Mouse (Mus musculus) liver, adult 2 months (tissue): Measurements from ENCODE around the gene N4bp1. TPM values are rescaled to one million over a fixed set of nuclear protein-coding genes. Genes with fewer than 3 reads are reported as not detected.
A peak's percentile ranks its signal among the peaks of the same experiment; 100 is the strongest.

Experiments
- DNase-seq: peaks from one replicate; pipeline ENCODE4 v3.0.0-alpha.2; 2011; ENCODE audit warnings: low read depth, low spot score; ENCODE audit errors: extremely low read depth
- H3K27ac ChIP-seq: fragments of 200-500 bp; replicated peaks from 2 replicates; pipeline ENCODE4 v1.5.1; 2012; ENCODE audit warnings: low read depth, mild to moderate bottlenecking, control low read depth, inconsistent platforms, low read length; ENCODE audit not compliant: insufficient read depth
- H3K27me3 ChIP-seq: fragments of 200-500 bp; 2 replicates; pipeline ENCODE4 v1.6.1; 2012; ENCODE audit warnings: mild to moderate bottlenecking, moderate library complexity, low read length, inconsistent platforms; ENCODE audit not compliant: control insufficient read depth, insufficient read depth
- H3K36me3 ChIP-seq: fragments of 200-500 bp; 2 replicates; pipeline ENCODE4 v1.6.1; 2012; ENCODE audit warnings: low read length, inconsistent platforms; ENCODE audit not compliant: control insufficient read depth, insufficient read depth
- H3K4me1 ChIP-seq: fragments of 200-500 bp; 2 replicates; pipeline ENCODE4 v1.6.1; 2011; ENCODE audit warnings: low read length; ENCODE audit not compliant: control insufficient read depth, insufficient read depth
- H3K4me3 ChIP-seq: fragments of 200-500 bp; 2 replicates; pipeline ENCODE4 v1.5.1; 2011; ENCODE audit warnings: low read depth, mild to moderate bottlenecking, control low read depth, low read length, moderate library complexity; ENCODE audit not compliant: insufficient read depth
- H3K79me2 ChIP-seq: fragments of 200-500 bp; 2 replicates; pipeline ENCODE4 v1.6.1; 2012; ENCODE audit warnings: inconsistent platforms, mild to moderate bottlenecking, low read length, moderate library complexity; ENCODE audit not compliant: control insufficient read depth, insufficient read depth
- H3K9ac ChIP-seq: fragments of 200-500 bp; 2 replicates; pipeline ENCODE4 v1.6.1; 2012; ENCODE audit warnings: low read depth, mild to moderate bottlenecking, control low read depth, inconsistent platforms, low read length
- CTCF ChIP-seq: fragments of 200-500 bp; IDR thresholded peaks from 2 replicates; pipeline ENCODE4 v1.5.1; 2011; ENCODE audit warnings: low read depth, low read length, control low read depth
- POLR2A ChIP-seq: fragments of 200-500 bp; IDR thresholded peaks from 2 replicates; pipeline ENCODE4 v1.6.1; 2011; ENCODE audit warnings: low read length, control low read depth; ENCODE audit not compliant: insufficient read depth; ENCODE audit errors: extremely low read depth
- WGBS: fragments of 180-500 bp; shearing (Covaris S2); methylation state at CpG from one replicate; pipeline ENCODE4 v1.1.7; 2018; 5-methylcytosine and 5-hydroxymethylcytosine counted together
- polyA plus RNA-seq: library from polyadenylated mRNA; depleted of rRNA; stranded (reverse); fragments of >200 nt; gene quantifications from 2 replicates; pipeline ENCODE4 v1.2.3, GENCODE M21; 2012
- total RNA-seq: library from RNA; depleted of rRNA; stranded (reverse); fragments of >200 nt; gene quantifications from 2 replicates; pipeline ENCODE4 v1.2.3, GENCODE M21; 2014

N4bp1 gene
- total and polyA plus RNA-seq, 2 experiments, result 3.5 to 5.1 TPM

DNA sequence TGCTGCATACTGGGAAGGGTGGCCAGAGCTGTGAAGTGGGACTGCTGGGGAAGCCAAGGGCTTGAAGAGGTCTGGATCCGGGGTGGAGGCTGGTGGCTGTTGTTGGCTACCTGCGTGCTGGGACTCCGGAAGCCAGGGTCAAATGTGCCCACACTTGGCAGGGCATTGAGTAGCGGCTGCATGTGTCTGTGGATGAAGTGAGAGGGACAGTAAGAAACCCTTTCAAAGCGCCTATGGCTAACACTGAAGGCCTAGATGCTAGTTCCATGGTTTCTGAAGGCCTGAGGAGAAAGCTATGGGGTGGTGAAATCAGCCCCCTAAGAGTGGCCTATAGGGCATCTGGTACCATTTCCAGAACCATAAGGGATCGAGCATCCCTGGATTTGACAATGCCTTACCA, 40.2 kb downstream of the N4bp1 start:
- Histone ChIP-seq H3K79me2 (no peaks in the 10 kb centered on the region), H3K4me1 (no peaks in the 10 kb centered on the region), H3K27ac (no peak overlapping the region), H3K36me3 (peaks cover 17% of the 10 kb centered on the region), H3K9ac (no peak overlapping the region), H3K27me3 (no peaks in the 10 kb centered on the region), H3K4me3 (no peak overlapping the region)
- TF ChIP-seq POLR2A, result no peak
- no peak for TF ChIP-seq CTCF
- DNase-seq, result no peak
- 91% methylated on average over 6 of the region's 6 CpGs for WGBS

DNA sequence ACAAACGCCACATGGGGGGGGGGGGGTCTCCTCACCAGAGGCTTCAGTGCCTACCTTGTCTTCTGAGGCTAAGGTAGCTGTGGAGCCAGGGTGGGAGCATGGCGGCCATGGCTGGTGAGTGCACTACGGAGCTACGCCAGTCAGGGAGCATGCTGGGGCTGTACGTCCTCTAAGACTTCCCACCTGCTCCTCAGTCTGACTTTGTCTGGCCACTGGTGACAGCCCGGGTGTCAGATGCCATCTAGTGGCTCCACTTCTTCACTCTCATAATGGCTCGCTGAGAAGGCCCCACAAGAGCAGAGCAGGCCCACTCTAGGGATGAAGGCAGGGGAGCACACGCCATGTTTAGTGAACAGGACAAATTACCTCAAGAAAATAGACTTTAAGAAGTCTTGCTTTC, 41.2 kb downstream of the N4bp1 start:
- Histone ChIP-seq H3K27me3 (no peaks in the 10 kb centered on the region), H3K27ac (no peak overlapping the region), H3K9ac (no peak overlapping the region), H3K36me3 (peaks cover 17% of the 10 kb centered on the region), H3K4me1 (no peaks in the 10 kb centered on the region), H3K4me3 (no peak overlapping the region), H3K79me2 (no peaks in the 10 kb centered on the region)
- no peak for DNase-seq
- peak; percentile 53 for TF ChIP-seq CTCF
- TF ChIP-seq POLR2A, result no peak
- whole genome bisulfite sequencing, result 76% methylated on average over 8 of the region's 8 CpGs

DNA sequence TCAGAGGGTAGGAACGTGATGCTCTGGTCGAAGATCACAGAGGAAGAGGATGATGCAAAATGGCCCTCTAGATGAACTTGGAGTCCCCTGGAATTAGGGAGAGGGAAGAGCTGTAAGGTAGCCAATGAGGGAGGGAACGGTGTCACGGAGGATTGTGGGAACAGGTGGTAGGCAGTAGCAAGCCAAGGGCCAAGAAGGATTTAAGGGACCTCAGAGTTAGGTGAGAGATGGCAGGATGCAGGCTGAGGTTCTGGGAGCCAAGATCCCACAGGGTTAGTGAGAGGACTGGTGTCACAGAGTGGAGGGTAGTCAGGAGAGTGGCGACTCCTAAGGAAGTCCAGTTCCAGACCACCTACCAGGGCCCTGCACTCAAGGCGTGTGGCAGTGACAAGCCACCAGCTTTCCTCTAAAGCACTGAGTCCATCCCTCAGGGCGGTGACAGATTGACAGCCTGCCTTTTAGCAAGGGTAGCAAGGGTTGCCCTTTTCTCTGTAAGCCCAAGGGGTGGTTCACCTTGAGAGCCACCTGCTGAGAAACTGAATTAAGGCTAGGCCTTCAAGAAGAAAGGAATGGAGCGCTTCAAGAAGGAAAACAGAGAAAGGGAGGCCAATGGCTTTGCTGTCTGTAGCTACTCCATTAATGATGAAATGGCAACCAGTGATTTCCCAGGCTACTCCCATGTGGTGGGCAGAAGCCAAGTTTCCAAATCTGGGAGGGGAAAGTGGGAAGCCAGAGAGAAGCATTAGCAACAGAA, 43.3 kb downstream of the N4bp1 start:
- TF ChIP-seq CTCF, result no peak
- TF ChIP-seq POLR2A, result no peak
- 98% methylated on average over 8 of the region's 8 CpGs for WGBS
- H3K4me1 ChIP-seq, result no peaks in the 10 kb centered on the region
- no peak for DNase-seq
- H3K4me3 ChIP-seq, result no peak overlapping the region
- no peaks in the 10 kb centered on the region for H3K27me3 ChIP-seq
- H3K79me2 ChIP-seq, result no peaks in the 10 kb centered on the region
- peaks cover 3% of the 10 kb centered on the region; the same call in 1 of the 2 replicates for H3K36me3 ChIP-seq
- H3K9ac ChIP-seq, result no peak overlapping the region
- H3K27ac ChIP-seq, result no peak overlapping the region

DNA sequence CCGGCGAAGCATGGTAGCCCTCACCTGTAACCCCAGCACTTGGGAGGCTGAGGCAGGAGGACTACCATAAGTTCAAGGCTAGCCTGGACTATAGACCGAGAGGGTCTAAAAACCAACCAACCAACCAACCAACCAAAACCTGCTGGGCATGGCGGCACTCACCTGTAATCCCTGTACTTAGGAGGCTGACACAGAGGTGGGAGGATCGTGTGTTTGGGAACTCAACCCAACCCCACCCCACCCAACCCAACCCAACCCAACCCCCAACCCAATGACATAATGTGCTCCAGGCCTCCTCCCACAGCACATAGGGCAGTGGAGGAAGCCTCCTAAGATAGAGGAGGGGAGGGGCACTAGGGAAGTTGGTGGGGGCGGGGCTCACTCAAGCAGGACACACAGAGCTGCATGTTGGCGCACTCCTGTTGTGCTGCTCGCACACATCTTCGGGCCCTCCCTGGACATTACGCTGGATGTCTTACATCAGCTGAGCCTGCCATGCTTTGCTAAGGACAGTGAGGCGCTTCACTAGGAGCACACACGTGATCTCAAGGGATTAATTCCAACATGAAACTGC, 44.9 kb downstream of the N4bp1 start:
- TF ChIP-seq CTCF (no peak), POLR2A (no peak)
- H3K4me3 ChIP-seq, result no peak overlapping the region
- H3K4me1 ChIP-seq, result no peaks in the 10 kb centered on the region
- peaks cover 1% of the 10 kb centered on the region; the same call in 1 of the 2 replicates for H3K36me3 ChIP-seq
- H3K9ac ChIP-seq, result no peak overlapping the region
- H3K27me3 ChIP-seq, result no peaks in the 10 kb centered on the region
- DNase-seq, result no peak
- no peaks in the 10 kb centered on the region for H3K79me2 ChIP-seq
- no peak overlapping the region for H3K27ac ChIP-seq
- 97% methylated on average over 12 of the region's 12 CpGs for WGBS

DNA sequence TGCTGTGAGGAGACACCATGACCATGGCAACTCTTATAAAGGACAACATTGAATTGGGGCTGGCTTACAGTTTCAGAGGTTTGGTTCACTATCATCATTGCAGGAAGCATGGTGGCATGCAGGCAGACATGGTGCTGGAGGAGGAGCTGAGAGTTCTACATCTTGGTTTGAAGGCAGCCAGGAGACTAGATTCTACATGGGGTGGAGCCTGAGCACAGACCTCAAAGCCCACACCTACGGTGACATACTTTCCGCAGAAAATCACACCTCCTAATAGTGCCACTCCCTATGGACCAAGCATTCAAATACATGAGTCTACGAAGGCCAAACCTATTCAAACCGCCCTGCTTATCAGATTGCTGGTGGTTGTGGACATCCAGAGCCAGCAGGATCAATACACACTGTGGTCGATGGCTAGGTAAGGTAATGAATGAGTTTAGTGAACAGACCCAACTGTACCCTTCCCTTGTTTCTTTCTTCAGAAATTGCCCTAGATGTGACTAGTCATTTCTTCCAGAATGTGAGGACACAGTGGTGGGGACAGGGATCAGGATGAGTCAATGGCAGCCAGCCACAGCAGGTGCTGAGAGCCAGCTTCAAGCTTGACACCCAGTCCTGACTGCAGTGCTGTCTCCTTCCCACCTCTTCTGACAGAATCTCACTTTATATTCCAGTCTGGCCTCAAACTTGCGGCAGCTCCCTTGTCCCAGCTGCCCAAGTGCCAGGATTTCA, 46.2 kb downstream of the N4bp1 start:
- 86% methylated on average over 6 of the region's 6 CpGs for WGBS
- TF ChIP-seq POLR2A (no peak), CTCF (no peak)
- Histone ChIP-seq H3K4me1 (no peaks in the 10 kb centered on the region), H3K27me3 (no peaks in the 10 kb centered on the region; the same call in 1 of the 2 replicates), H3K36me3 (peaks cover 1% of the 10 kb centered on the region; the same call in 1 of the 2 replicates), H3K4me3 (no peak overlapping the region), H3K79me2 (no peaks in the 10 kb centered on the region), H3K9ac (no peak overlapping the region), H3K27ac (no peak overlapping the region)
- DNase-seq, result no peak

DNA sequence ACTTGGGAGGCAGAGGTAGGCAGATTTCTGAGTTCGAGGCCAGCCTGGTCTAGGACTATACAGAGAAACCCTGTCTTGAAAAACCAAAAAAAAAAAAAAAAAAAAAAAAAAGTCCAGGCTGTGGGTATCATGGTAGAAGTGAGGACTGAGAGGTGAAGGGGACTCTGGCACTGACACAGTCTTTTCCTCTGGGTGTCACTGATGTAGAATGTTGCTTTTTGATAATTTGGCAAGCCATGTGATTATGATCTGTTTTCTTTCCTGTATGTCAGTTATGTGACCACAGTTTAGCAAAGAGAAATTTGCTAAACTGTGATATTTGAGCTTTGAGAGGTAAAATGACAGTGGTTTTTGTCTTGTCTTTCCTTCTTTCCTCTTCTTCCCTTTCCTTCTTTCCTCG, 47.8 kb downstream of the N4bp1 start:
- no peak for DNase-seq
- Histone ChIP-seq H3K36me3 (peaks cover 1% of the 10 kb centered on the region; the same call in 1 of the 2 replicates), H3K4me1 (no peaks in the 10 kb centered on the region), H3K27ac (no peak overlapping the region), H3K4me3 (no peak overlapping the region), H3K27me3 (no peaks in the 10 kb centered on the region; the same call in 1 of the 2 replicates), H3K9ac (no peak overlapping the region), H3K79me2 (no peaks in the 10 kb centered on the region)
- 82% methylated on average over 2 of the region's 2 CpGs for WGBS
- no peak for TF ChIP-seq CTCF
- TF ChIP-seq POLR2A, result no peak
